Mouse (Mus musculus): Measurements from ENCODE around the gene Timp2.
"Not testable (repeated sequence)": the region's sequence is repeated elsewhere in the genome, so short reads cannot be mapped to it uniquely, and the experiment has no call there.

The Timp2 gene

DNA sequence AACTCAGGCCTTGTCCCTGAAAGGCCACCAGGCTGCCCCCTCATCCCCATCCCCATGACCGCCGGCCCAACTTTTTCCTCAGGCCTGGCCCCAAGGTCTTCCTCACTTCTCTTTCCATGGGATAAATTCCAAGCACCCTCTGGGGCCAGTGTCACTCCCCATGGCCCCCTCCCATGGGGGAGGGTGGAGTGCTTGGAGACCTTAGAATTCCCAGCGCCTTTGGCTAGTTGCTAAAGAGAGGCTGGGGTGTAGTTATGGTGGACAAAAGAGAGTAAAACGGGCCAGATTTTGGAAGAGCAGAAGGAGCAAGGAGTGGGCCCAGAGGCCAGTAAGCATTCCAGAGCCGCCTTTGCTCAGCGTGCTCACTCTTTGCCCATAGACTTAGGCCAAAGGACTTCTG is at the start of gene Timp2:
Timp2 (minus strand) TSS at position 101 of the 400 bp plus-strand sequence.
- DNase-seq (ENCODE audit: low spot score in 2 of 2): no peak

DNA sequence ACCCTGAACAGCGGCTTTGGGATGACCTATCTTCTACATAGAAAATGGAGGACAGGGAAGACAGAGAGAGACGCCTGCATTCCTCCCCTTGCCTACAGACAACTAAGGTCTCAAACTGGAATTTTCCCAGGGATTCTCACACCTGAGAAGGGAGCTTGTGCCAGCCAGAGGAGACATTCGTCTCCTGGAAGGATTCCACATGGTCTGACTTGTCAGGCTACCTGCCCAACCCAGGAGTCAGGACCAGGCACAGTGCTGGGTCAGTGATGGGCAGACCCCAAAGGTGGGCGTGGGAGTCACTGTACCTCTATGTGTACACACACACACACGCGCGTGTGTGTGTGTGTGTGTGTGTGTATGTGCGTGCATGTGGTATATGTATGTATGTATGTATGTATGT is 49.8 kb upstream of the Timp2 start:
- DNase-seq (ENCODE audit: low spot score in 2 of 2): no peak

DNA sequence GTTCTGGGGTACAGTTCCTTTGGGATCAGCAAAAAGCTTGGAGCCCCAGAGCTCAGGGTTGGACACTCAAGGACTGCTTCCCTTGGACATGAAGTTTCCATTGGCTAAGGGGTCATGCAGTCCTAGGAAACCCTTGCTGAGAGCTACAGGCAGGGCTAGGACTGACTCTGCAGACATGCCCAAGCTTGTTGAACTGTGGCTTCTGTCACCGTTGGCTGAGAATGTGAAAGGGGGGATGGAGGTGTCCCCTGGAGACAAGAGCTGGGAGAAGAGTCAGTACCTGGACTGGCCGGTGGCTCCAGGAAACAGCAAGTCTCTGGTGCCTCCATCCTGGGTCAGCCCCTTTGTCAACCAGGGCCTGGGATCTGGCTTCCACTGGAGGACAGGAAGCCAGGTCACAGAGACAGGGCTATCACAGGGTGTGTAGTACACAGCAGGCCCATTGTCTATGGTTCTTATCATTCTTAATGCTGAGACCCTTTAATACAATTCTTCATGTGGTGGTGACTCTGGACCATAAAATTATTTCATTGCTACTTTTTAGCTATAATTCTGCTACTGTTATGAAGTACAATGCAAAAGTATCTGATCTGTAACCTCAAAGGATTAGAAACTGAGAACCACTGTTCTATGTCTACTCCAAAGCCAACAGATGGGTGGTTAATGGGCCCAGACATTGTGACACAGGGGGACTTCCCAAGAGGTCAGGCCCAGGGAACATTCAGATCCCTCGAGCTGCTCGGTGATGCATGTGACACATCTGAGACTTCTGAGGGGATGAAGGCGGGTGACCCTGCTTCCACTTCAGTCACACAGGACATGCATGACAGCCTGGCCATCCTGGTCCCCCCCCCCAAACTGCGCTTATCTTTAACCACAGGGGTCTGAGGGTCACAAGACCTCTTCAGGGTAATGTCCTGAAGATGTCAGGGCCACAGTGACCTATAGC is 48.7 kb upstream of the Timp2 start:
- DNase-seq (ENCODE audit: low spot score in 2 of 2): no peak

DNA sequence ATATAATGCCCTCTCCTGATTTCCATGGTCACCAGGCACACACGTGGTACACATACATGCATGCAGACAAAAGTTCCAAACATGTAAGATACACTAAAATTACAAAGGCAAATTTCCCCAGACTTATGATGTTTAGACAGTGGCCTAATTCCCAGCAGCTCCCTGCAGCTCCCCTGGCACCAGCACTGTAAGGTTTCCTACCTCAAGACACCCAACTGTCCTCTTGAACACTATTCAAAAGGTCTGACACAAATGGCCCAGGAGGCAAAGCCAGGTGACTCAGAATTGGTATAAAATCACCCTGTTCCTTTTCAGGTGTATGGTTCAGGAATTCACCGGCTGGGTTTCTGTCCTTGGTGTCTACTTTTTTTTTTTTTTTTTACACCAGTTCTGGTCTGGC is 47.6 kb upstream of the Timp2 start:
- DNase-seq (ENCODE audit: low spot score in 2 of 2): no peak

- DNase-seq (ENCODE audit: low spot score in 2 of 2): no peak
Observed at GRCm38 (mm10) chr11:118401760-118402280, 46.3 kb upstream of the Timp2 start, which contains the start of gene Lgals3bp. TSS of gene Lgals3bp (minus strand) at chr11:118402092.

GRCm38 (mm10) chr11:118401195-118401594 is 45.7 kb upstream of the Timp2 start:
- DNase-seq (ENCODE audit: low spot score in 2 of 2): no peak

DNA sequence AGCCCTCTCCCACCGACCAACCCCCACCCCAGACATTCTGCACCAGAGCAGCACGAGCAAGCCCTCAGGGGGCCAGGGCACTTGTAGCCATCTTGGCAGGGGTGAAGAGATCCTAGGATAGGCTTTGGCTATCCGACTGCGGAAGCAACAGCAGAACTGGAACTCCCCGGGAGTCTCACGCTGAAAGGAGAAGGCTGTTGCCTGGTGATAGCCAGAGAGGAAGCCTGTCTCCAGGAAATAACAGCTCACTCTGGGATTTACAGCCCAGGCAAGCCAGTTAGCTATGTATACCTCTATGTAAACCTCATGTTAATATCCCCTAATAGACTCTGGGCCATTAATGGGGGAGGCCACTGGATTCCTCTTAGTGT is 45.0 kb upstream of the Timp2 start:
- no peak for DNase-seq (ENCODE audit: low spot score in 2 of 2)

- no peak for DNase-seq (ENCODE audit: low spot score in 2 of 2)
Observed at GRCm38 (mm10) chr11:118399891-118400565, 44.5 kb upstream of the Timp2 start.

GRCm38 (mm10) chr11:118397806-118398530 is 42.4 kb upstream of the Timp2 start:
- no peak for DNase-seq (ENCODE audit: low spot score in 2 of 2)

GRCm38 (mm10) chr11:118394538-118394937 is 39.0 kb upstream of the Timp2 start:
- no peak for DNase-seq (ENCODE audit: low spot score in 2 of 2)

GRCm38 (mm10) chr11:118393991-118394390 is 38.5 kb upstream of the Timp2 start:
- no peak for DNase-seq (ENCODE audit: low spot score in 2 of 2)

GRCm38 (mm10) chr11:118387816-118388215 is 32.3 kb upstream of the Timp2 start:
- not testable (repeated sequence) for DNase-seq (ENCODE audit: low spot score in 2 of 2)

DNA sequence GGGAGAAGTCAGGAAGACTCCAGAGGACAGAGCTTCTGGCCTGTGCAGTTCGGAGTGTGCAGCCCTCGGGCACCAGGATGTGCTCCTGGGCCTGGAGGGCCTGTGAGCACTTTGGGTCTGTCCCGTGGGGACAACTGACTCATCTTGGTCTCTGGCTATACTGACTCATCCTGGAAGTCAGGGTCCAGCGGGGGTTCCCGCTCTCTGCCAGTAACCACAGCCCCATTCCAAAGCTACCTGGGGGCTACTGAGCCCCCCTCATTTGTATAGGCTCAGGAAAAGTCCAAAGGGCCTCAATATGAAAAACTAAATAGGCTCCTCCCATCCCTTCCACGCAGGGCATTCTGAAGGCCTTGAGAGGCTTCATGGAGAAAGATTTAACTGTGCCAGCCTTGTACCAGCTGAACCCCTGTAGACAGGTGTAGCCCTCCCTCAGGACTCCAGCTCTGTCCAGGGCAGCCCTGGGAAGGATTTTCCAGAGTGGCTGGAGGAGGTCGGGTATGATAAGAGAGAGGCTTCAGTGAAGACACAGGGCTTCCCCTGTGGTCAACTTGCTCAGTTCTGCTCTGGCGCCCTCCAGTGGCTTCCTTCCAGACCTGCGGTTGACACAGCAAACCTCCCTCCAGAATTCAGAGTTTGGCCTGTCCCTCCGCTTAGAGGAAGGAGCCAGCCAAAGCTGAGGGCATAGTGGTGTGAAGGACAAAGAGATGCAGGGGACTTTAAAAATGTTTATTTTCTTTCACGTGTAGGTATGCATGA is 23.9 kb upstream of the Timp2 start:
- DNase-seq (ENCODE audit: low spot score in 2 of 2): peak; percentile 60 to 80

- no peak for DNase-seq (ENCODE audit: low spot score in 2 of 2)
Observed at GRCm38 (mm10) chr11:118378656-118379055, 23.1 kb upstream of the Timp2 start.

- not testable (repeated sequence) for DNase-seq (ENCODE audit: low spot score in 2 of 2)
Observed at GRCm38 (mm10) chr11:118376323-118376722, 20.8 kb upstream of the Timp2 start.

DNA sequence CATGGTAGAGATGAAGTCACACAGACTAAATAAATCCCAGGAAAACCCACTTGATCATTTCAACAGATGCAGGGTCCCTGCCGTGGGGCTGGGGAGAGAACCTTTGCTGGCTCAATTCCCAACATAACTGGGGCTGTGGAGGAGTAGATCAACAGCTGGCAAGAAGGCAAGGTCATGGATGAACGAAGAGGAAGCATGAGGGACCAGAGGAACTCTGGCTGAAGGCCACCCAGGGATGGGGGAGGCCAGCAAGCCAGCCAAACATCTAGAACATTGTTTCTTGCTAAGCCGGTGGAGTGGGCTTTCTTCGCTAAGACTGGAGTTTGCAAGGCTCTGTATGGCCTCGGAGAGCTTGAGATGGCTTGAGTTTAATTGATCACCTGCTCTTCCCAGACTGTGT is 20.3 kb upstream of the Timp2 start:
- no peak for DNase-seq (ENCODE audit: low spot score in 2 of 2)

GRCm38 (mm10) chr11:118375461-118375860 is 19.9 kb upstream of the Timp2 start:
- DNase-seq (ENCODE audit: low spot score in 2 of 2): no peak

DNA sequence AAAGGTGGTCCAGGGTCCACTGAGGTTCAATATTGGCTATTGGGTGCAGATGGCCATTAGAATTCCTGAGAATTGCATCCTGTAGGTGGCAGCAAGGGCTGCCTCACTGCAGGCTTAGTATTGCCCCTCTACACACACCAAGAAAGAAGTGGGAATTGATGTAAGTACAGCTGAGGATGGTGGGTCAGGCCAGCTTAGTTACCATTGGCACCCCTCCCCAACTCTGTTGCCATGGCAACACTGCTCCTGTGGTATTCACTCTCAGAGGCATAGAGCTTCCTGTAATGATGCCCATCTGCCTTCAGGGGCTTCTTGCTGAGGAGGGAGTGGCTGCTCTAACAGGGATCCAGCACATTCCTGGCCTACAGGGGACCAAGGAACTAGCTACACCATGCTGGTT is 19.5 kb upstream of the Timp2 start:
- no peak for DNase-seq (ENCODE audit: low spot score in 2 of 2)

DNA sequence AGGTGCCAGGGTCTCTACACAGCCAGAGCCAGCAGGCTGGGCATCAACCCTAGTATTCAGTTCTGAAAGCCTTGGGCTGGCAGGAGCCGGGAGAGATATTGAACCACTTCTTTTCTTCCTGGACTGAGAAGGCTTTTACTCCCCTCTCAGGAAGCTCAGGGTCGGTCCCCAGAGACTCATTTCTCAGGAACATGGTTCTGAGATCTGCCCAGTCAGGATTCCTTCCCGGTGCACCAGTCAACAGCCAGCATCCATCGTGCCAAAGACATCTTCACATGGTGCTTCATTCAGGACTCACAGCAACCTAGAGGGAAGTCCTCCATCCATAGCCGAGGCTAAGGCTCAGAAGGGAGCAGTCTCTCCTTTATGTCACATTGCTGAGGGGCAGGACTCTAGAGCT is 19.0 kb upstream of the Timp2 start:
- no peak for DNase-seq (ENCODE audit: low spot score in 2 of 2)

- no peak for DNase-seq (ENCODE audit: low spot score in 2 of 2)
Observed at GRCm38 (mm10) chr11:118372641-118373040, 17.1 kb upstream of the Timp2 start.

DNA sequence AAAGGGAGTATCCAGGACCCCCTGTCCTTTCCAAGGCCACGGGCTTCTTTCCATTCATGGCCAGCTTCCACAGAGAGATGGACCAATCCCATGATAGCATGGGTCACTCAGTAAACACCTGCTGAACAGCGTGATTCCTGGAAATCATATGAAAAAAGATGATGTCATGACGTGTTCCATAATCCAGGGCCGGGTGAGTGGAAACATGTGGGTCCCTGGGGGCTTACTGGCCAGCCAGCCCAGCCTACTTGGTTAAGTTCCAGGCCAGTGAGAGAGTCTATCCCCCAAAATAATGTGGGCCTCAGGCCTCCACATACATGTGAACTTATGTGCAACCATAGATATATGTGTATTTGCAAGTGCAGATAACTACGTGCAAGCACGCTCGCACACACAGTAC is 16.3 kb upstream of the Timp2 start:
- no peak for DNase-seq (ENCODE audit: low spot score in 2 of 2)
